Mouse (Mus musculus): ENCODE results near the gene Prdm16. TPM values are rescaled to one million over a fixed set of nuclear protein-coding genes. Genes with fewer than 3 reads are reported as not detected.

Gene Prdm16
- polyA plus RNA-seq, 1 experiment from 2014 or later = 7.7 TPM

- no peaks in the 10 kb centered on the region for H3K9me3 ChIP-seq (replicated peaks)
- WGBS = 39% methylated on average over 11 of the region's 11 CpGs
Measured at GRCm38 (mm10) chr4:154424681-154425080, 212.0 kb downstream of the Prdm16 start.

GRCm38 (mm10) chr4:154422431-154422913, 214.2 kb downstream of the Prdm16 start:
- Histone ChIP-seq H3K36me3 (no peaks in the 10 kb centered on the region), H3K9ac (replicated peaks) (no peak overlapping the region), H3K9me3 (replicated peaks) (no peaks in the 10 kb centered on the region), H3K4me3 (replicated peaks) (no peak overlapping the region), H3K4me2 (no peak overlapping the region), H3K4me1 (peaks cover 20% of the 10 kb centered on the region), H3K27me3 (replicated peaks) (peaks cover 27% of the 10 kb centered on the region), H3K27ac (replicated peaks) (no peak overlapping the region)
- ATAC-seq (ENCODE audit: low FRiP score) = no peak
- WGBS = 6% methylated on average over 10 of the region's 10 CpGs

More at GRCm38 (mm10) chr4:154424681-154425080, 212.0 kb downstream of the Prdm16 start:
- no peak overlapping the region for H3K27ac ChIP-seq (replicated peaks)
- peaks cover 20% of the 10 kb centered on the region for H3K4me1 ChIP-seq
- no peak for ATAC-seq (ENCODE audit: low FRiP score)
- no peaks in the 10 kb centered on the region for H3K36me3 ChIP-seq
- H3K4me3 ChIP-seq (replicated peaks) = no peak overlapping the region
- H3K4me2 ChIP-seq = no peak overlapping the region
- no peak overlapping the region for H3K9ac ChIP-seq (replicated peaks)
- peaks cover 27% of the 10 kb centered on the region for H3K27me3 ChIP-seq (replicated peaks)

- H3K9me3 ChIP-seq (replicated peaks) = no peaks in the 10 kb centered on the region
- no peak overlapping the region for H3K4me3 ChIP-seq (replicated peaks)
- WGBS = 84% methylated on average over 17 of the region's 17 CpGs
- no peaks in the 10 kb centered on the region for H3K36me3 ChIP-seq
- no peak for ATAC-seq (ENCODE audit: low FRiP score)
- H3K4me2 ChIP-seq = no peak overlapping the region
- no peak overlapping the region for H3K9ac ChIP-seq (replicated peaks)
- H3K27ac ChIP-seq (replicated peaks) = no peak overlapping the region
- H3K4me1 ChIP-seq = peaks cover 20% of the 10 kb centered on the region
- peaks cover 19% of the 10 kb centered on the region for H3K27me3 ChIP-seq (replicated peaks)
Measured at GRCm38 (mm10) chr4:154420749-154421148, 215.9 kb downstream of the Prdm16 start.

- Histone ChIP-seq H3K27ac (replicated peaks) (no peak overlapping the region), H3K9ac (replicated peaks) (no peak overlapping the region), H3K27me3 (replicated peaks) (peaks cover 19% of the 10 kb centered on the region), H3K4me1 (peaks cover 12% of the 10 kb centered on the region), H3K4me3 (replicated peaks) (no peak overlapping the region), H3K9me3 (replicated peaks) (no peaks in the 10 kb centered on the region), H3K4me2 (no peak overlapping the region), H3K36me3 (no peaks in the 10 kb centered on the region)
- 73% methylated on average over 4 of the region's 4 CpGs for WGBS
- no peak for ATAC-seq (ENCODE audit: low FRiP score)
Measured at GRCm38 (mm10) chr4:154419766-154420165, 216.9 kb downstream of the Prdm16 start.

- no peak for ATAC-seq (ENCODE audit: low FRiP score)
- Histone ChIP-seq H3K4me3 (replicated peaks) (no peak overlapping the region), H3K27ac (replicated peaks) (no peak overlapping the region), H3K4me2 (no peak overlapping the region), H3K9ac (replicated peaks) (no peak overlapping the region), H3K27me3 (replicated peaks) (peaks cover 19% of the 10 kb centered on the region), H3K4me1 (peaks cover 11% of the 10 kb centered on the region), H3K36me3 (no peaks in the 10 kb centered on the region), H3K9me3 (replicated peaks) (no peaks in the 10 kb centered on the region)
- WGBS = 36% methylated on average over 2 of the region's 2 CpGs
Measured at GRCm38 (mm10) chr4:154418993-154419392, 217.7 kb downstream of the Prdm16 start.

GRCm38 (mm10) chr4:154418327-154418744, 218.3 kb downstream of the Prdm16 start:
- H3K27ac ChIP-seq (replicated peaks) = no peak overlapping the region
- H3K4me3 ChIP-seq (replicated peaks) = no peak overlapping the region
- no peak overlapping the region for H3K4me2 ChIP-seq
- ATAC-seq (ENCODE audit: low FRiP score) = no peak
- no peaks in the 10 kb centered on the region for H3K9me3 ChIP-seq (replicated peaks)
- H3K4me1 ChIP-seq = peaks cover 11% of the 10 kb centered on the region
- no peak overlapping the region for H3K9ac ChIP-seq (replicated peaks)
- H3K27me3 ChIP-seq (replicated peaks) = peaks cover 22% of the 10 kb centered on the region
- H3K36me3 ChIP-seq = no peaks in the 10 kb centered on the region
- WGBS = 83% methylated on average over 4 of the region's 4 CpGs

GRCm38 (mm10) chr4:154416728-154417127, 219.9 kb downstream of the Prdm16 start:
- H3K27me3 ChIP-seq (replicated peaks) = peaks cover 32% of the 10 kb centered on the region

GRCm38 (mm10) chr4:154414885-154415284, 221.8 kb downstream of the Prdm16 start:
- peaks cover 40% of the 10 kb centered on the region for H3K27me3 ChIP-seq (replicated peaks)
- no peak overlapping the region for H3K27ac ChIP-seq (replicated peaks)
- ATAC-seq (ENCODE audit: low FRiP score) = no peak
- no peak overlapping the region for H3K9ac ChIP-seq (replicated peaks)
- no peak overlapping the region for H3K4me3 ChIP-seq (replicated peaks)
- H3K4me1 ChIP-seq = peaks cover 16% of the 10 kb centered on the region
- H3K9me3 ChIP-seq (replicated peaks) = no peaks in the 10 kb centered on the region
- no peaks in the 10 kb centered on the region for H3K36me3 ChIP-seq
- H3K4me2 ChIP-seq = no peak overlapping the region
- WGBS = 19% methylated on average over 4 of the region's 4 CpGs

More at GRCm38 (mm10) chr4:154416728-154417127, 219.9 kb downstream of the Prdm16 start:
- Histone ChIP-seq H3K4me3 (replicated peaks) (no peak overlapping the region), H3K27ac (replicated peaks) (no peak overlapping the region), H3K9ac (replicated peaks) (no peak overlapping the region), H3K4me2 (no peak overlapping the region), H3K36me3 (no peaks in the 10 kb centered on the region), H3K9me3 (replicated peaks) (no peaks in the 10 kb centered on the region), H3K4me1 (peaks cover 3% of the 10 kb centered on the region; the same call in 1 of the 2 replicates)
- 75% methylated on average over 6 of the region's 6 CpGs for WGBS
- no peak for ATAC-seq (ENCODE audit: low FRiP score)

- H3K36me3 ChIP-seq = no peaks in the 10 kb centered on the region
Measured at GRCm38 (mm10) chr4:154410559-154410958, 226.1 kb downstream of the Prdm16 start.

GRCm38 (mm10) chr4:154409841-154410240, 226.8 kb downstream of the Prdm16 start:
- Histone ChIP-seq H3K27me3 (replicated peaks) (peaks cover 62% of the 10 kb centered on the region), H3K9me3 (replicated peaks) (no peaks in the 10 kb centered on the region), H3K4me1 (peaks cover 31% of the 10 kb centered on the region), H3K9ac (replicated peaks) (no peak overlapping the region), H3K4me3 (replicated peaks) (no peak overlapping the region), H3K36me3 (no peaks in the 10 kb centered on the region), H3K27ac (replicated peaks) (no peak overlapping the region), H3K4me2 (peak overlapping the region; percentile 26; the same call in 1 of the 2 replicates)
- no peak for ATAC-seq (ENCODE audit: low FRiP score)
- WGBS = 74% methylated on average over 10 of the region's 10 CpGs

More at GRCm38 (mm10) chr4:154410559-154410958, 226.1 kb downstream of the Prdm16 start:
- H3K4me1 ChIP-seq = peaks cover 32% of the 10 kb centered on the region
- H3K9ac ChIP-seq (replicated peaks) = no peak overlapping the region
- 87% methylated on average over 8 of the region's 8 CpGs for WGBS
- H3K27ac ChIP-seq (replicated peaks) = no peak overlapping the region
- H3K4me2 ChIP-seq = no peak overlapping the region
- H3K27me3 ChIP-seq (replicated peaks) = peaks cover 55% of the 10 kb centered on the region
- no peaks in the 10 kb centered on the region for H3K9me3 ChIP-seq (replicated peaks)
- H3K4me3 ChIP-seq (replicated peaks) = no peak overlapping the region
- ATAC-seq (ENCODE audit: low FRiP score) = no peak

GRCm38 (mm10) chr4:154409237-154409721, 227.4 kb downstream of the Prdm16 start:
- H3K27me3 ChIP-seq (replicated peaks) = peaks cover 67% of the 10 kb centered on the region
- peak overlapping the region; percentile 26; the same call in 1 of the 2 replicates for H3K4me2 ChIP-seq
- ATAC-seq (ENCODE audit: low FRiP score) = peak; percentile 21; the same call in 1 of the 2 replicates
- no peak overlapping the region for H3K9ac ChIP-seq (replicated peaks)
- H3K4me3 ChIP-seq (replicated peaks) = no peak overlapping the region
- 37% methylated on average over 19 of the region's 19 CpGs for WGBS
- H3K27ac ChIP-seq (replicated peaks) = no peak overlapping the region
- no peaks in the 10 kb centered on the region for H3K9me3 ChIP-seq (replicated peaks)
- peaks cover 28% of the 10 kb centered on the region for H3K4me1 ChIP-seq
- H3K36me3 ChIP-seq = no peaks in the 10 kb centered on the region

GRCm38 (mm10) chr4:154402948-154403347, 233.7 kb downstream of the Prdm16 start:
- peaks cover 33% of the 10 kb centered on the region for H3K4me1 ChIP-seq
- WGBS = 23% methylated on average over 4 of the region's 4 CpGs
- H3K4me2 ChIP-seq = no peak overlapping the region
- H3K9ac ChIP-seq (replicated peaks) = no peak overlapping the region
- H3K27ac ChIP-seq (replicated peaks) = no peak overlapping the region
- no peak for ATAC-seq (ENCODE audit: low FRiP score)
- H3K9me3 ChIP-seq (replicated peaks) = no peaks in the 10 kb centered on the region
- peaks cover 23% of the 10 kb centered on the region; the same call in 1 of the 2 replicates for H3K27me3 ChIP-seq (replicated peaks)
- no peak overlapping the region for H3K4me3 ChIP-seq (replicated peaks)
- H3K36me3 ChIP-seq = no peaks in the 10 kb centered on the region
